Mouse (Mus musculus): ENCODE data around the gene Nckap5. TPM values are rescaled to one million over a fixed set of nuclear protein-coding genes. Genes with fewer than 3 reads are reported as not detected.

Nckap5 gene
- polyA plus RNA-seq, 1 experiment: not detected

GRCm38 (mm10) chr1:126573097-126573496 lies 257.5 kb downstream of the Nckap5 start:
- TF ChIP-seq CTCF (IDR thresholded peaks at IDR 0.05; ENCODE audit: insufficient read depth, low read depth, low read length) (no peak), POLR2A (IDR thresholded peaks at IDR 0.05; ENCODE audit: insufficient read depth, low read depth, low read length) (no peak)
- Histone ChIP-seq H3K4me1 (ENCODE audit: control insufficient read depth, insufficient read depth, low read length) (no peaks in the 10 kb centered on the region; the same call in 1 of the 2 replicates), H3K27ac (ENCODE audit: insufficient read depth, low read depth, low read length) (no peak overlapping the region), H3K4me3 (ENCODE audit: insufficient read depth, low read depth, low read length) (no peak overlapping the region)
- 96% methylated on average over 2 of the region's 2 CpGs for WGBS

- Histone ChIP-seq H3K4me3 (ENCODE audit: insufficient read depth, low read depth, low read length) (no peak overlapping the region), H3K4me1 (ENCODE audit: control insufficient read depth, insufficient read depth, low read length) (no peaks in the 10 kb centered on the region; the same call in 1 of the 2 replicates), H3K27ac (ENCODE audit: insufficient read depth, low read depth, low read length) (no peak overlapping the region)
- TF ChIP-seq CTCF (IDR thresholded peaks at IDR 0.05; ENCODE audit: insufficient read depth, low read depth, low read length): no peak
- TF ChIP-seq POLR2A (IDR thresholded peaks at IDR 0.05; ENCODE audit: insufficient read depth, low read depth, low read length): no peak
- 90% methylated on average over 6 of the region's 6 CpGs for WGBS
These were observed 260.9 kb downstream of the Nckap5 start for GRCm38 (mm10) chr1:126569611-126570238.

GRCm38 (mm10) chr1:126568520-126569197 lies 261.9 kb downstream of the Nckap5 start:
- no peak overlapping the region for H3K27ac ChIP-seq (ENCODE audit: insufficient read depth, low read depth, low read length)
- no peak for TF ChIP-seq POLR2A (IDR thresholded peaks at IDR 0.05; ENCODE audit: insufficient read depth, low read depth, low read length)
- TF ChIP-seq CTCF (IDR thresholded peaks at IDR 0.05; ENCODE audit: insufficient read depth, low read depth, low read length): no peak
- 96% methylated on average over 8 of the region's 8 CpGs for WGBS
- H3K4me3 ChIP-seq (ENCODE audit: insufficient read depth, low read depth, low read length): no peak overlapping the region
- no peaks in the 10 kb centered on the region; the same call in 1 of the 2 replicates for H3K4me1 ChIP-seq (ENCODE audit: control insufficient read depth, insufficient read depth, low read length)

GRCm38 (mm10) chr1:126565151-126565725 lies 265.4 kb downstream of the Nckap5 start:
- Histone ChIP-seq H3K27ac (ENCODE audit: insufficient read depth, low read depth, low read length) (no peak overlapping the region), H3K4me1 (ENCODE audit: control insufficient read depth, insufficient read depth, low read length) (no peaks in the 10 kb centered on the region), H3K4me3 (ENCODE audit: insufficient read depth, low read depth, low read length) (no peak overlapping the region)
- TF ChIP-seq CTCF (IDR thresholded peaks at IDR 0.05; ENCODE audit: insufficient read depth, low read depth, low read length) (no peak), POLR2A (IDR thresholded peaks at IDR 0.05; ENCODE audit: insufficient read depth, low read depth, low read length) (no peak)
- WGBS: 74% methylated on average over 3 of the region's 3 CpGs

- no peak overlapping the region for H3K4me3 ChIP-seq (ENCODE audit: insufficient read depth, low read depth, low read length)
- no peaks in the 10 kb centered on the region for H3K4me1 ChIP-seq (ENCODE audit: control insufficient read depth, insufficient read depth, low read length)
- no peak overlapping the region for H3K27ac ChIP-seq (ENCODE audit: insufficient read depth, low read depth, low read length)
- TF ChIP-seq POLR2A (IDR thresholded peaks at IDR 0.05; ENCODE audit: insufficient read depth, low read depth, low read length): no peak
- no peak for TF ChIP-seq CTCF (IDR thresholded peaks at IDR 0.05; ENCODE audit: insufficient read depth, low read depth, low read length)
- WGBS: 86% methylated on average over 7 of the region's 7 CpGs
These were observed 269.7 kb downstream of the Nckap5 start for GRCm38 (mm10) chr1:126560931-126561330.

GRCm38 (mm10) chr1:126557791-126558294 lies 272.8 kb downstream of the Nckap5 start:
- 47% methylated on average over 12 of the region's 12 CpGs for WGBS
- Histone ChIP-seq H3K27ac (ENCODE audit: insufficient read depth, low read depth, low read length) (no peak overlapping the region), H3K4me3 (ENCODE audit: insufficient read depth, low read depth, low read length) (no peak overlapping the region), H3K4me1 (ENCODE audit: control insufficient read depth, insufficient read depth, low read length) (no peaks in the 10 kb centered on the region)
- TF ChIP-seq CTCF (IDR thresholded peaks at IDR 0.05; ENCODE audit: insufficient read depth, low read depth, low read length) (no peak), POLR2A (IDR thresholded peaks at IDR 0.05; ENCODE audit: insufficient read depth, low read depth, low read length) (no peak)

- TF ChIP-seq POLR2A (IDR thresholded peaks at IDR 0.05; ENCODE audit: insufficient read depth, low read depth, low read length): no peak
- no peak for TF ChIP-seq CTCF (IDR thresholded peaks at IDR 0.05; ENCODE audit: insufficient read depth, low read depth, low read length)
- Histone ChIP-seq H3K4me1 (ENCODE audit: control insufficient read depth, insufficient read depth, low read length) (no peaks in the 10 kb centered on the region), H3K27ac (ENCODE audit: insufficient read depth, low read depth, low read length) (no peak overlapping the region), H3K4me3 (ENCODE audit: insufficient read depth, low read depth, low read length) (no peak overlapping the region)
- WGBS: 88% methylated on average over 7 of the region's 7 CpGs
These were observed 282.6 kb downstream of the Nckap5 start for GRCm38 (mm10) chr1:126547979-126548378.

- no peak overlapping the region for H3K4me3 ChIP-seq (ENCODE audit: insufficient read depth, low read depth, low read length)
- TF ChIP-seq POLR2A (IDR thresholded peaks at IDR 0.05; ENCODE audit: insufficient read depth, low read depth, low read length) (no peak), CTCF (IDR thresholded peaks at IDR 0.05; ENCODE audit: insufficient read depth, low read depth, low read length) (no peak)
- 80% methylated on average over 4 of the region's 4 CpGs for WGBS
- no peak overlapping the region for H3K27ac ChIP-seq (ENCODE audit: insufficient read depth, low read depth, low read length)
- H3K4me1 ChIP-seq (ENCODE audit: control insufficient read depth, insufficient read depth, low read length): no peaks in the 10 kb centered on the region
These were observed 286.1 kb downstream of the Nckap5 start for GRCm38 (mm10) chr1:126544471-126544870.

- no peak overlapping the region for H3K27ac ChIP-seq (ENCODE audit: insufficient read depth, low read depth, low read length)
- H3K4me1 ChIP-seq (ENCODE audit: control insufficient read depth, insufficient read depth, low read length): no peaks in the 10 kb centered on the region
- TF ChIP-seq CTCF (IDR thresholded peaks at IDR 0.05; ENCODE audit: insufficient read depth, low read depth, low read length) (no peak), POLR2A (IDR thresholded peaks at IDR 0.05; ENCODE audit: insufficient read depth, low read depth, low read length) (no peak)
- WGBS: 85% methylated on average over 6 of the region's 6 CpGs
- H3K4me3 ChIP-seq (ENCODE audit: insufficient read depth, low read depth, low read length): no peak overlapping the region
These were observed 293.3 kb downstream of the Nckap5 start for GRCm38 (mm10) chr1:126537223-126537757.
